Mouse (Mus musculus) layer of hippocampus, postnatal 25 days (tissue): ENCODE data around the gene Atic. TPM values are rescaled to one million over a fixed set of nuclear protein-coding genes. Genes with fewer than 3 reads are reported as not detected.

Source experiments
- DNase-seq, 2 experiments: peaks; one replicate each; pipeline ENCODE4 v3.0.0; 2022; ENCODE audit warnings: mixed read lengths in 2 of 2, low spot score in 1 of 2; ENCODE audit errors: extremely low spot score in 1 of 2
- total RNA-seq, 2 experiments: library from RNA; stranded (reverse); gene quantifications; 2 replicates each; pipeline ENCODE4 v1.2.3; 2021

The Atic gene
- total RNA-seq, 2 experiments from 2014 or later, result 31.6 to 33.6 TPM

DNA sequence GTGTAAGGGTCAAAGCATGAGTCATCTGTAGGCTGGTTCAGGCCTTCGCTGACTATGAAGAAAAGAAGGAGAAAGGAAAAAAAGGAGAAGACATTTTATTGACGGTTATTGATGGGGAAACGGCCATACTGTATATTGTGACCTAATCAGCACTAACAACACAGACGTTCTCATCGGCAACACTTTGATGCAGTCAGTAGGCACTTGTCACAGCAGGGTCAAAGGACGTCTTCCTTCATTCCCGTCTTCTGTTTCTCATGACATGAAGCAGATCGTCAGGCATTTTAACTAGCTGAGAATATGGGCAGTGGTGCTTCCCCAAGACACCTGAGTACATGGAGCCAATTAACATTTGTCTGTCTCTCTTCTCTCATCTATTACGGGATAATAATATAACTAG is 36.2 kb downstream of the Atic start:
- no peak for DNase-seq

DNA sequence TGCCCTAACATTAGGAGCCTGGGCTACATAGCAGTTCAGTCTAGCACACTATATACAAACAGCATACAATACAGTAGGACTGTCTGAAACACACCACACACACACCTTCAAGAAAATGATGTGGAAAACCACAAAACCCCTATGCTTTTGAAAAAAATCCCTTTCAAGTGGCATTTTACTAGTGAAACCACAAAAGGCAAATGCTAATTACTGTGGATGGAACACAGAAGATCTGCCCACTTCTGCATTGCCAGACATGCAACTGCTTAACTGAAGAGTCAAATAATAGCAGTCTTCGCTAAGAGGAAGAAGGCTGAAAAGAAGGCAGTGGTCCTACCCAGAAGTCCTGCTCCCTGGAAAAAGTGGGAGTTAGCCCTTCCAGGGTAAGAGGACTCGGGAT is 37.3 kb downstream of the Atic start:
- DNase-seq, result no peak

DNA sequence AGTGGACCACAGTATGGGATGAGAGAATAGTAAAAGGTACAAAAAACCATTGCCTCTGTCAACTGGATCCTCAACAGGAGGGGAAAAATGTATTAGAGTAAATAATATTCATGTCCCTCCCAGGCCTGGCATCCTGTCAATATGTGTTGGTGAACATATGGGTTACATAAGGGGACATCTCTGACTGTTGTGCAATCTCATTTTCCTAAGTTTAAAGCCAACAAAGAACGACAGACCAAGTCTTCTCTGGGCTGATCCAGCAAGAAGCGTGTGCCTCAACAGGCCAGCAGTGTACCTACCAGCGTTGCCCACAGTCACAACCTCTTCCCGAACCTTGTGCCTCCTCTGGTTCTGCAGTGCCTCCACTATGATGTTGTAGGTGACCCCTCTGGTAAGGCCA is 38.4 kb downstream of the Atic start:
- DNase-seq, result no peak

- no peak for DNase-seq
Measured at GRCm38 (mm10) chr1:71605751-71606150, 48.8 kb downstream of the Atic start.

- DNase-seq, result no peak
Measured at GRCm38 (mm10) chr1:71606600-71607325, 49.8 kb downstream of the Atic start.

DNA sequence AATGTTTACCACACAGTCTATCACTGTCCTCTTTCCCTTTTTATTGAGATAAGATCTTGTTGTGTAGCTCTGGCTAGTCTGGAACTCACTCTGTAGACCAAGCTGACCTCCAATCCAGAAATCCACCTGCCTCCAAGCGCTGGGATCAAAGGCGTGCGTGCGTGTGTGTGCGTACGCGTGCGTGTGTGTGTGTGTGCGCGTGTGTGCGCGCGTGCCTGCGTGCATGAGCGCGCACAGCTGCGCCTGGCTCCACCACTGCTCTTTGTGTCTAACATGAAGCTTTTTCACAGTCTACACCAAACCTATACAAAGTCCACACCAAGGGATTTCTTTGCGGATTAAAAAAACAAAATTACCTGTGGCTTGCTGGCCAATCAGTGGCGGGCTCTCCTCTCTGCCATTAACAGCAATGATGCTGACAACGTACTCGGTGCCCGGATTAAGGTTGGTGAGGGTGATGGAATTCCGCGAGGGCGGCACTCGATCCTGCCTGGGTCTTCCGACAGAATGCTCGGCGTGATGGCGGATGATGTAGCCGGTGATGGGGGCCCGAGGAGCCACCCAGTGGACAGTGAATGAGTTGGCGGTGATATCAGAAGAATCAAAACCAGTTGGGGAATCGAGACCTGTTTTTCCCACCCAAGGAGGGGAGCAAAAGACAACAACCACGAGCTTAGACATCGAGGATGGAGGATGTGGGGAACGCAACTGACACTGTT is 52.3 kb downstream of the Atic start:
- no peak for DNase-seq

DNA sequence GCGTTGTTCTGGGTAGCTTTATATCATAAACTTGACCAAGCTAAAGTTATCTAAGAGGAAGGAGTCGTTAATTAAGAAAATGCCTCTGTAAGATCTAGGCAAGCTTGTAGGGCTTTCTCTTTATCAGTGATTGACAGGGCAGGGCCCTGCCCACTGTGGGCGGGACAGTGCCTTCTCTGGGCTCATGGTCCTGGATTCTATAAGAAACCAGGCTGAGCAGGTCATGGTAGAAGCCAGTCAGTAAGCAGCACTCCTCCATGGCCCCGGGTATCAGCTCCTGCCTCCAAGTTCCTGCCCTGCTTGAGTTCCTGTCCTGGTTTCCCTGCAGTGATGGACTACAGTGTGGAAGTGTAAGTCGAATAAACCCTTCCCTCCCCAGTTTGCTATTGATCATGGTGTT is 53.0 kb downstream of the Atic start:
- no peak for DNase-seq

- no peak for DNase-seq
Measured at GRCm38 (mm10) chr1:71612256-71612655, 55.3 kb downstream of the Atic start.

DNA sequence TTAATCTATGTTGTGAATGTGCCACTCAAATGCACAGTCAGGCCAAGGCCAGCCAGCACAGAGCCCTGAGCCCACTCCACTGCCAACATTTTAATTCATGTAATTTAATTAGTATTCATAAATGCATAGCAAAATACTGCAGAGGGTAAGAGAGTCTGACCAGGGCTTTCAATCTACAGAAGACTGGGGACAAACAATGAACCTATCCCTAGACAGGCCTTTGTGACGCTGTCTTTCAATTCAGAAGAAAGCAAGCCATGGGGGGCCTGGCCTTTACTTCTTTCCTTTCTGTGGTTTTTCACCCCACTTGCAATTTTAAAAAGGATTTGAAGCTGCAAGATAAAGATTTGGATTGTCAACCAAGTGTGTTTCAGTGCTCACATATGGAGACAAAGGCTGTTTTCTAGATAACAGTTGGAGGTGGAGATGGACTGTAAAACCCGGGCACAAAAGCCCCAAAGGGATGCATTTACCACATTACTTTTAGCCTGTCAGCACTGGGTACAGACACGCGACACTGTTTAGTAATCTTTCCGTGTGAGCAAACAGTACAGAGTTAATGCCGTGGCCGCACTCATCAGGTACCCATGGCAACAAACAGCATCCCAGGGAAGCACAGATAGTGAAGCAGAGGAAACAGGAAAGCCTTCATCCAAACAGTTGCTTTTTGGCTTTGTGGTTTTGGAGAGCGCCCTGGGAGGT is 57.7 kb downstream of the Atic start:
- peak in 1 of 2 experiments; percentile 14 for DNase-seq

- no peak for DNase-seq
Measured at GRCm38 (mm10) chr1:71621526-71621925, 64.6 kb downstream of the Atic start.

GRCm38 (mm10) chr1:71623625-71624024 is 66.7 kb downstream of the Atic start:
- no peak for DNase-seq

Other genes with a start within 250 kb of the Atic start
- under 1 TPM; 0.12 to 0.20 TPM for gene Abca12, start 142.2 kb upstream of the Atic start, total RNA-seq
- 10 to 100 TPM; 32.8 to 57.2 TPM for gene Fn1, start 96.0 kb downstream of the Atic start, total RNA-seq